Mouse (Mus musculus) megakaryocyte, embryonic 14.5 days (primary cell): Measurements from ENCODE around the gene D930048N14Rik.

Experiments
- FLI1 ChIP-seq: IDR thresholded peaks from 2 replicates; pipeline ENCODE4 v1.6.1; 2012; ENCODE audit warnings: low read length, inconsistent platforms, mixed read lengths
- GATA1 ChIP-seq: IDR thresholded peaks from 3 replicates; pipeline ENCODE4 v1.6.1; 2012; ENCODE audit warnings: mixed read lengths, low read length, inconsistent platforms, borderline replicate concordance

- no peak for TF ChIP-seq GATA1
- TF ChIP-seq FLI1: no peak
Measured at GRCm38 (mm10) chr11:51609266-51609909, 41.4 kb upstream of the D930048N14Rik start.
